Mouse (Mus musculus): Measurements from ENCODE around the gene Tmem54. TPM values are rescaled to one million over a fixed set of nuclear protein-coding genes. Genes with fewer than 3 reads are reported as not detected.

The Tmem54 gene
- polyA plus RNA-seq, 1 experiment, result 0.18 TPM

- peak overlapping the region; percentile 79 for H3K4me3 ChIP-seq (ENCODE audit: insufficient read depth, poor library complexity, severe bottlenecking)
- H3K79me2 ChIP-seq (ENCODE audit: control insufficient read depth, insufficient read depth), result peaks cover 67% of the 10 kb centered on the region
- peaks cover 57% of the 10 kb centered on the region for H3K79me3 ChIP-seq (ENCODE audit: low read depth)
Measured at GRCm38 (mm10) chr4:129059922-129060321, 45.4 kb upstream of the Tmem54 start.

DNA sequence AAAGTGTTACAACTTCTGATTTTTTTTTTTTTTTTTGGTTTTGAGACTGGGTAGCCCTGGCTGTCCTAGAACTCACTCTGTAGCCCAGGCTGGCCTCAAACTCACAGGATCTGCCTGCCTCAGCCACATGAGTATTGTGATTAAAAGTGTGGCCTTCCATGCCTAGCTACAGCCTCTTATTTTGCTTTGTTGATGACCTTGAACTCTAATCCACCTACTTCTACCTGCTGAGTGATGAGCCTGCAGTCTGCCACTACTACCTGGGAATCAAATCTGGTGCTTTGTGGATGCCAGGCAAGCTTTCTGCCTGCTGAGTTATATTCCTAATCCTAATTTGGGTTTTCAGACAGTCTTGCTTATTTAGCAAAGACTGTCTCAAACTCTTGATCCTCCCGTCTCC lies 43.9 kb upstream of the Tmem54 start:
- Histone ChIP-seq H3ac (ENCODE audit: control insufficient read depth, insufficient read length, low read depth) (no peak overlapping the region), H3K79me3 (ENCODE audit: low read depth) (peaks cover 65% of the 10 kb centered on the region), H3K79me2 (ENCODE audit: control insufficient read depth, insufficient read depth) (peaks cover 83% of the 10 kb centered on the region), H3K4me3 (ENCODE audit: insufficient read depth, poor library complexity, severe bottlenecking) (no peak overlapping the region), H3K36me3 (ENCODE audit: control insufficient read depth, insufficient read depth) (no peaks in the 10 kb centered on the region), H3K27me3 (ENCODE audit: control insufficient read depth, insufficient read depth, insufficient read length) (no peaks in the 10 kb centered on the region)
- TF ChIP-seq CEBPB (IDR thresholded peaks at IDR 0.05; ENCODE audit: low read depth), result no peak
- no peak for TF ChIP-seq MYOG (IDR thresholded peaks at IDR 0.05; ENCODE audit: control insufficient read depth, extremely low read depth, insufficient read length)
- no peak for TF ChIP-seq FOSL1 (IDR thresholded peaks at IDR 0.05; ENCODE audit: insufficient read depth, low read length, poor library complexity, severe bottlenecking)
- no peak for TF ChIP-seq MYOD1 (IDR thresholded peaks at IDR 0.05; ENCODE audit: control insufficient read depth, insufficient read length, low read depth)
- no peak for TF ChIP-seq USF1 (IDR thresholded peaks at IDR 0.05; ENCODE audit: low read depth)
- no peak for TF ChIP-seq MAX (IDR thresholded peaks at IDR 0.05)
- no peak for TF ChIP-seq CTCF (IDR thresholded peaks at IDR 0.05; ENCODE audit: control insufficient read depth, insufficient read depth, insufficient read length)

More at GRCm38 (mm10) chr4:129059922-129060321, 45.4 kb upstream of the Tmem54 start:
- TF ChIP-seq MYOD1 (IDR thresholded peaks at IDR 0.05; ENCODE audit: control insufficient read depth, insufficient read length, low read depth), result no peak
- TF ChIP-seq MAX (IDR thresholded peaks at IDR 0.05), result no peak
- no peak for TF ChIP-seq CEBPB (IDR thresholded peaks at IDR 0.05; ENCODE audit: low read depth)
- TF ChIP-seq MYOG (IDR thresholded peaks at IDR 0.05; ENCODE audit: control insufficient read depth, extremely low read depth, insufficient read length), result no peak
- Histone ChIP-seq H3K36me3 (ENCODE audit: control insufficient read depth, insufficient read depth) (no peaks in the 10 kb centered on the region), H3K27me3 (ENCODE audit: control insufficient read depth, insufficient read depth, insufficient read length) (no peaks in the 10 kb centered on the region), H3ac (ENCODE audit: control insufficient read depth, insufficient read length, low read depth) (peak overlapping the region; percentile 3)

- Histone ChIP-seq H3K4me3 (ENCODE audit: insufficient read depth, poor library complexity, severe bottlenecking) (no peak overlapping the region), H3ac (ENCODE audit: control insufficient read depth, insufficient read length, low read depth) (no peak overlapping the region), H3K36me3 (ENCODE audit: control insufficient read depth, insufficient read depth) (no peaks in the 10 kb centered on the region), H3K27me3 (ENCODE audit: control insufficient read depth, insufficient read depth, insufficient read length) (no peaks in the 10 kb centered on the region), H3K79me2 (ENCODE audit: control insufficient read depth, insufficient read depth) (peaks cover 93% of the 10 kb centered on the region), H3K79me3 (ENCODE audit: low read depth) (peaks cover 68% of the 10 kb centered on the region)
- no peak for TF ChIP-seq MYOG (IDR thresholded peaks at IDR 0.05; ENCODE audit: control insufficient read depth, extremely low read depth, insufficient read length)
- TF ChIP-seq CTCF (IDR thresholded peaks at IDR 0.05; ENCODE audit: control insufficient read depth, insufficient read depth, insufficient read length), result no peak
- TF ChIP-seq USF1 (IDR thresholded peaks at IDR 0.05; ENCODE audit: low read depth), result no peak
- no peak for TF ChIP-seq MYOD1 (IDR thresholded peaks at IDR 0.05; ENCODE audit: control insufficient read depth, insufficient read length, low read depth)
- no peak for TF ChIP-seq CEBPB (IDR thresholded peaks at IDR 0.05; ENCODE audit: low read depth)
- no peak for TF ChIP-seq FOSL1 (IDR thresholded peaks at IDR 0.05; ENCODE audit: insufficient read depth, low read length, poor library complexity, severe bottlenecking)
- no peak for TF ChIP-seq MAX (IDR thresholded peaks at IDR 0.05)
Measured at GRCm38 (mm10) chr4:129062281-129063075, 42.9 kb upstream of the Tmem54 start.

- Histone ChIP-seq H3K4me3 (ENCODE audit: insufficient read depth, poor library complexity, severe bottlenecking) (no peak overlapping the region), H3ac (ENCODE audit: control insufficient read depth, insufficient read length, low read depth) (no peak overlapping the region), H3K36me3 (ENCODE audit: control insufficient read depth, insufficient read depth) (no peaks in the 10 kb centered on the region), H3K79me3 (ENCODE audit: low read depth) (peaks cover 66% of the 10 kb centered on the region), H3K79me2 (ENCODE audit: control insufficient read depth, insufficient read depth) (peaks cover 93% of the 10 kb centered on the region), H3K27me3 (ENCODE audit: control insufficient read depth, insufficient read depth, insufficient read length) (no peaks in the 10 kb centered on the region)
- TF ChIP-seq USF1 (IDR thresholded peaks at IDR 0.05; ENCODE audit: low read depth) (no peak), FOSL1 (IDR thresholded peaks at IDR 0.05; ENCODE audit: insufficient read depth, low read length, poor library complexity, severe bottlenecking) (no peak), CTCF (IDR thresholded peaks at IDR 0.05; ENCODE audit: control insufficient read depth, insufficient read depth, insufficient read length) (no peak), CEBPB (IDR thresholded peaks at IDR 0.05; ENCODE audit: low read depth) (no peak), MAX (IDR thresholded peaks at IDR 0.05) (no peak), MYOG (IDR thresholded peaks at IDR 0.05; ENCODE audit: control insufficient read depth, extremely low read depth, insufficient read length) (no peak), MYOD1 (IDR thresholded peaks at IDR 0.05; ENCODE audit: control insufficient read depth, insufficient read length, low read depth) (no peak)
Measured at GRCm38 (mm10) chr4:129065688-129066236, 39.6 kb upstream of the Tmem54 start.

- no peak for TF ChIP-seq CTCF (IDR thresholded peaks at IDR 0.05; ENCODE audit: control insufficient read depth, insufficient read depth, insufficient read length)
- peak; percentile 63 for TF ChIP-seq FOSL1 (IDR thresholded peaks at IDR 0.05; ENCODE audit: insufficient read depth, low read length, poor library complexity, severe bottlenecking)
- peak; percentile 10 for TF ChIP-seq MYOD1 (IDR thresholded peaks at IDR 0.05; ENCODE audit: control insufficient read depth, insufficient read length, low read depth)
- TF ChIP-seq MAX (IDR thresholded peaks at IDR 0.05), result no peak
- TF ChIP-seq CEBPB (IDR thresholded peaks at IDR 0.05; ENCODE audit: low read depth), result no peak
- TF ChIP-seq MYOG (IDR thresholded peaks at IDR 0.05; ENCODE audit: control insufficient read depth, extremely low read depth, insufficient read length), result no peak
- TF ChIP-seq USF1 (IDR thresholded peaks at IDR 0.05; ENCODE audit: low read depth), result no peak
- peaks cover 13% of the 10 kb centered on the region for H3K36me3 ChIP-seq (ENCODE audit: control insufficient read depth, insufficient read depth)
- no peaks in the 10 kb centered on the region for H3K27me3 ChIP-seq (ENCODE audit: control insufficient read depth, insufficient read depth, insufficient read length)
Measured at GRCm38 (mm10) chr4:129067638-129068415, 37.5 kb upstream of the Tmem54 start.

More at GRCm38 (mm10) chr4:129067638-129068415, 37.5 kb upstream of the Tmem54 start:
- Histone ChIP-seq H3K79me2 (ENCODE audit: control insufficient read depth, insufficient read depth) (peaks cover 92% of the 10 kb centered on the region), H3ac (ENCODE audit: control insufficient read depth, insufficient read length, low read depth) (peak overlapping the region; percentile 34), H3K79me3 (ENCODE audit: low read depth) (peaks cover 58% of the 10 kb centered on the region), H3K4me3 (ENCODE audit: insufficient read depth, poor library complexity, severe bottlenecking) (no peak overlapping the region)
